Mouse (Mus musculus) G1E (cell line): ENCODE data around the gene 4930524N10Rik. TPM values are rescaled to one million over a fixed set of nuclear protein-coding genes. Genes with fewer than 3 reads are reported as not detected.

Experiments
- ATAC-seq: 2 replicates; pipeline ENCODE4 v1.8.0; 2016; ENCODE audit warnings: mild to moderate bottlenecking; ENCODE audit not compliant: insufficient number of reproducible peaks, poor library complexity, low FRiP score, severe bottlenecking; ENCODE audit errors: extremely low read depth
- DNase-seq: peaks from one replicate; pipeline ENCODE4 v3.0.0; 2012; ENCODE audit warnings: low spot score
- H3K27me3 ChIP-seq: 2 replicates; pipeline ENCODE4 v1.6.1; 2012; ENCODE audit warnings: mild to moderate bottlenecking, low read length, inconsistent platforms; ENCODE audit not compliant: insufficient read depth
- H3K36me3 ChIP-seq: replicated peaks from 2 replicates; pipeline ENCODE3; 2012; ENCODE audit warnings: mild to moderate bottlenecking, inconsistent platforms
- H3K4me1 ChIP-seq: 2 replicates; pipeline ENCODE4 v1.6.1; 2012; ENCODE audit warnings: low read depth, low read length, inconsistent platforms, mixed read lengths; ENCODE audit not compliant: insufficient read depth
- H3K4me3 ChIP-seq: 2 replicates; pipeline ENCODE4 v1.5.1; 2012; ENCODE audit warnings: low read depth, mild to moderate bottlenecking, inconsistent platforms, low read length, moderate library complexity, mixed read lengths
- H3K9me3 ChIP-seq: replicated peaks from 2 replicates; pipeline ENCODE4 v1.6.1; 2012; ENCODE audit warnings: inconsistent platforms
- CTCF ChIP-seq: IDR thresholded peaks from 2 replicates; pipeline ENCODE4 v1.5.1; 2012; ENCODE audit warnings: low read depth, low read length, inconsistent platforms, mixed read lengths
- GATA1 ChIP-seq: IDR thresholded peaks from 2 replicates; pipeline ENCODE4 v1.6.1; 2012; ENCODE audit warnings: borderline replicate concordance, low read length, inconsistent platforms, mixed read lengths
- GATA2 ChIP-seq: IDR thresholded peaks from 2 replicates; pipeline ENCODE4 v1.6.1; 2012; ENCODE audit warnings: low read depth, low read length, inconsistent platforms, borderline replicate concordance
- POLR2AphosphoS5 ChIP-seq: IDR thresholded peaks from 2 replicates; pipeline ENCODE4 v1.6.1; 2012; ENCODE audit warnings: low read depth, low read length, inconsistent platforms; ENCODE audit not compliant: insufficient replicate concordance
- TAL1 ChIP-seq: conservative IDR thresholded peaks from 2 replicates; pipeline ENCODE4 v1.6.1; 2012; ENCODE audit warnings: low read depth, low read length, inconsistent platforms, mixed read lengths
- polyA plus RNA-seq: library from polyadenylated mRNA; stranded (reverse); fragments of >175 nt; gene quantifications from 2 replicates; pipeline ENCODE4 v1.2.3, GENCODE M21; 2012
- total RNA-seq, 2 experiments: library from RNA; stranded (forward) in 1 of 2; stranded (reverse) in 1 of 2; fragments of 200-1000 nt in 1 of 2; fragments of >200 nt in 1 of 2; fragmentation: Nextera tagmentation in 1 of 2; gene quantifications; 2 replicates each; pipeline ENCODE4 v1.2.3; 2014 to 2017

4930524N10Rik gene
- total RNA-seq (2014; fragmentation: Nextera tagmentation) (not detected in 2 replicates), total RNA-seq (2017) (not detected in 2 replicates), polyA plus RNA-seq (not detected in 2 replicates)

- Histone ChIP-seq H3K4me3 (no peak within 1 kb of the TSS), H3K4me1 (no peaks in the 10 kb centered on the region; the same call in 1 of the 2 replicates), H3K36me3 (no peaks in the 10 kb centered on the region), H3K27me3 (no peaks in the 10 kb centered on the region), H3K9me3 (no peaks in the 10 kb centered on the region)
- DNase-seq (no peak), ATAC-seq (no peak)
- no peak for TF ChIP-seq GATA2
- no peak for TF ChIP-seq CTCF
- no peak for TF ChIP-seq GATA1
- TF ChIP-seq TAL1: no peak
- TF ChIP-seq POLR2AphosphoS5: no peak
These were observed at the start of gene 4930524N10Rik for GRCm38 (mm10) chrX:154343292-154343691. TSS of gene 4930524N10Rik (minus strand) at chrX:154343392.

GRCm38 (mm10) chrX:154350042-154350441 is 6.8 kb upstream of the 4930524N10Rik start:
- ATAC-seq (peak; percentile 59), DNase-seq (no peak)
- peaks cover 5% of the 10 kb centered on the region; the same call in 1 of the 2 replicates for H3K4me1 ChIP-seq
- H3K27me3 ChIP-seq: no peaks in the 10 kb centered on the region
- no peaks in the 10 kb centered on the region for H3K36me3 ChIP-seq
- TF ChIP-seq TAL1: peak; percentile 45; the same call in 1 of the 2 replicates
- TF ChIP-seq GATA1: no peak
- H3K4me3 ChIP-seq: no peak overlapping the region
- H3K9me3 ChIP-seq: no peaks in the 10 kb centered on the region

DNA sequence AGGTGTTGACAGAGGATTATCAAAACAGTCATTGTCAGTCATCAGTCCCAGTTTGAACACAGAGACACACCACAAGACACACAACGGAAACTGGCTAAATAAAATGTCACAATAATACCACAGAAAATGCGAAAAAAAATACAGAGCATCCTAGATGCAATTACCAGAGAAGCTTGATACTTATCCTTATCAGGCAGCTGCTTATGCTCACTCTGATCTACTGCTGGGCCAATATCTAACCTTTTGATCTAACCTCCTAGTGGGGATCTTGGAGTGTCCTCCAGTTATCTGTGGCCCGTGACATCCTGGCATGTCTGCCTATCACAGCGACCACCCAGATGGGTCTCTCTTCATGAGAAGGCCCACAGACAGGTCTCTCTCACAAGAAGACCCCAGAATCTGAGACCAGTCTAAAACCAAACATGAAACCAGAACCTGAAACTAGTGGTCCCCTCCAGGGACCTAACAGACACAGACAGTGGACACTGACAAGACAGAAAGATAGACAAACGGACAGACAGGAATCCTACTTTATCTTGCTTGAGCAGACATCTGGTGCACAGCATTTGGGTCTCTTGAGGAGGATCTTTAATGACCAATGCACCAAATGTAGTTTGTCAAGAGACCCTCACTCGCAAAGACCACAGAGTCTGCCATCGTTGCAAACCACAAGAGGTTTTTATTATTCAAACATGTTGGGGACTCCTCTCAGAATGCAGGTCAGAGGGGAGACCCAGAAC is 6.3 kb upstream of the 4930524N10Rik start:
- Histone ChIP-seq H3K4me1 (peaks cover 5% of the 10 kb centered on the region; the same call in 1 of the 2 replicates), H3K36me3 (no peaks in the 10 kb centered on the region), H3K9me3 (no peaks in the 10 kb centered on the region), H3K4me3 (no peak overlapping the region), H3K27me3 (no peaks in the 10 kb centered on the region)
- no peak for DNase-seq
- ATAC-seq: peak; percentile 81
- TF ChIP-seq POLR2AphosphoS5 (no peak), CTCF (no peak), GATA2 (no peak), GATA1 (no peak), TAL1 (no peak; the same call in 1 of the 2 replicates)

- Histone ChIP-seq H3K9me3 (no peaks in the 10 kb centered on the region), H3K27me3 (no peaks in the 10 kb centered on the region), H3K4me1 (peaks cover 5% of the 10 kb centered on the region; the same call in 1 of the 2 replicates), H3K36me3 (no peaks in the 10 kb centered on the region), H3K4me3 (no peak overlapping the region)
- DNase-seq (no peak), ATAC-seq (no peak)
- TF ChIP-seq TAL1 (no peak), GATA1 (no peak), GATA2 (no peak), CTCF (no peak), POLR2AphosphoS5 (no peak)
These were observed 4.7 kb upstream of the 4930524N10Rik start for GRCm38 (mm10) chrX:154347933-154348332.

Other genes with a start within 250 kb of the 4930524N10Rik start
- gene Gm15140, start 222.7 kb downstream of the 4930524N10Rik start, total RNA-seq (2014; fragmentation: Nextera tagmentation): not detected in 2 replicates
- gene Gm15140, start 222.7 kb downstream of the 4930524N10Rik start, total RNA-seq (2017): not detected in 2 replicates
- not detected in 2 replicates for gene Gm15140, start 222.7 kb downstream of the 4930524N10Rik start, polyA plus RNA-seq
- not detected in 2 replicates for gene Samt4, start 138.6 kb upstream of the 4930524N10Rik start, total RNA-seq (2014; fragmentation: Nextera tagmentation)
- not detected in 2 replicates for gene Samt4, start 138.6 kb upstream of the 4930524N10Rik start, total RNA-seq (2017)
- gene Samt4, start 138.6 kb upstream of the 4930524N10Rik start, polyA plus RNA-seq: not detected in 2 replicates
- gene Samt2, start 236.0 kb upstream of the 4930524N10Rik start, total RNA-seq (2014; fragmentation: Nextera tagmentation): not detected in 2 replicates
- not detected in 2 replicates for gene Samt2, start 236.0 kb upstream of the 4930524N10Rik start, total RNA-seq (2017)
- gene Samt2, start 236.0 kb upstream of the 4930524N10Rik start, polyA plus RNA-seq: not detected in 2 replicates